Mouse (Mus musculus) neutrophil, adult 5-6 weeks (primary cell): Measurements from ENCODE around the gene Bod1. TPM values are rescaled to one million over a fixed set of nuclear protein-coding genes. Genes with fewer than 3 reads are reported as not detected.

Source experiments
- ATAC-seq: fragments of 151-379, 151-347 bp; 2 replicates; pipeline ENCODE4 v1.8.0; 2017; ENCODE audit warnings: mild to moderate bottlenecking, moderate TSS enrichment; ENCODE audit not compliant: insufficient number of reproducible peaks, poor library complexity, low FRiP score, severe bottlenecking; ENCODE audit errors: extremely low read depth
- total RNA-seq: library from RNA; stranded (forward); fragments of 200-1000 nt; gene quantifications from 2 replicates; pipeline ENCODE4 v1.2.3, GENCODE M21; 2017

The Bod1 gene
- total RNA-seq, 1 experiment from 2014 or later = 17.8 TPM

DNA sequence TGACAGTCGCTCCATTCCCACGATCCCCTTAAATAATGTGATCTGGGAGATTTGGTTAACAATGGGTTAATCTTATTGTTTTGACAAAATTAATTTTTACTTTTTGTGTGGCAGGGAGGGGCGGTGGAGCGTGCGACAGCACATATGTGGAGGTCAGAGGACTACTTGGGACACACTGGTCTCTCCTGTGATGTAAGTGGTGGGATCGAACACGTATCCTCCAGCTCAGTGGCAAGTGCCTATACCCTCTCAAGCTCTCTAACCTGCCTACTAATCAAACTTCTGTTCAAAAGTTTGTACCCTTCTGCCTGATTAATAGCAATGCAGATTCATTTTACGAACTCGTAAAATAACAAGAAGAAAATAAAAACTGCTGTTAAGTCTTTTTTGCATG lies 482 bp upstream of the Bod1 start:
- no peak for ATAC-seq

DNA sequence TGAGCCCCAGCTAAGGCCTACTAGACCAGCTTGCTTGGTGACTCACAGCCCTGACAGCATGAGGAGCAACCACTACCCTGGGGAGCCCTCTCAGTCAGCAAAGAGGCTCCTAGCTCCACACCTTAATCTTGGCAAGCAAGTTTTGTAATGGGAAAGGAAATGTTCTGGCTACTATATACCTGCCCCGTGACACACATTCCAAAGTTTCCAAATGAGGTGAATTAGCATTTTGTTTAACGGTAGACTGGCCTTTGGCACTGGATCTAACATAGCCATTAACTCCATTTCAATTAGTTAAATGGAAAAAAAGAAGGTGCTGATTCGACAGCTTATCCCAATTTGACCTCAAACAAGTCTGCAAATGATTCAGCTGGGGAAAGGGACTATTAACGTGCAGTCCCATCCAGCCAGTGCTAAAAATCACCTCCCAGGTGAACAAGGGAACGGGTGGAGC lies 1.2 kb downstream of the Bod1 start:
- ATAC-seq = no peak

DNA sequence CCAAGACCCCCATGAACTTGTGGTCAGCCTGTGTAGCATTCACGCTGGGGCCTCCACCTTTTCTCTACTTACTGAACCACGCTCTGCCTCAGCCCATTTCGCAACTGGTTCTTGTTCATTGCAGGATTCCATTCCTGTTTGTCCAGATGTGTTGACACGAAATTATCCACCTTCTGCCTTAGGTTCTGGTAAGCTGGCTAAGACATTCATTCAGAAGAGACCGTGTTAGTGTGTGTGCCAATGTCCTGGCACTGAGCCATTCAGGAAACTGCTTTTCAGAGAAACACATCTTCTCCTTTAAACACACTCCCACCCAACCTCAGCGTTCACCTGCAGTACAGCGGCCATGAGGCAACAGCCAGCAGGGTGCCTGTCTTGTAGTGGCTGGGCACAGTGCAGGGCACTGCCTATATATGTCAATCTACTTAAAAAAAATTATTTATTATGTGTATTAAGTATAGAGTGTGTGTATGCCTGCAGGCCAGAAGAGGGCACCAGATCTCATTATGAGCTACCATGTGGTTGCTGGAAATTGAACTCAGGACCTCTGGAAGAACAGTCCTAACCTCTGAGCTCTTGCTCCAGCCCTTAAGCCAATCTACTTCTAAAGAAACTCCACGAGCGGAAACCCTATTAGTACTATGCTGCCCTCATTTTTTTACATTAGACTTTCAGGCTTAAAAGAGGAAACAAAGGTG lies 2.4 kb downstream of the Bod1 start:
- ATAC-seq = no peak

- ATAC-seq = no peak
Measured at GRCm38 (mm10) chr11:31664186-31664585, 7.5 kb downstream of the Bod1 start.

GRCm38 (mm10) chr11:31663501-31663900 lies 8.2 kb downstream of the Bod1 start:
- ATAC-seq = no peak

DNA sequence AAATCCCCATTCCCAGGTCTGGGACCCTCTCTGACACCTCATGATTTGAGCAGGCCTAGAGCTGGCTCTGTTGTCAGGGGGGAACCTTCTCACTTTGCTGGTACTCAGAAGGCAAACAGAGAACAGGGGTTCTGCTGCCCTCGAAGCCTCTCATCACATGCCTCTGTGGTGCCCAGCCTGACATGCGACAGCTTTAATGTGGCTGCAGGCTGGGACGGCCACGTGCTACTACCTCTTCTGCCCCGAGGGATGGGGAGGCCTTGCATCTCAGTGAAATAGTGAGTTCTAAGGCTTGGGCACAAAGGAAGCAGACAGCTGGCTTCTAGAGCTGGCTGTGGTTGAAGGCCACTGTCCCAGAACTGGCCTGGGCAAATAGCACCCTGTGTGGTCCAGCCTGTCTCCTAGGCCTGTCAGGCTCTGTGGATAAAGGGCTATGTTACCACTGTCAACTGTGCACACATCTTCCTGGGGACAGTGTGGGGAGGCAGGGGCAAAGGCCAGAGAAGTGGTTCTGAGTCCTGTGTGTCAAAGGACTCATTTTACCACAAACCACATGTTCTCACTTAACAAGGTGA lies 8.7 kb downstream of the Bod1 start:
- no peak for ATAC-seq

- no peak for ATAC-seq
Measured at GRCm38 (mm10) chr11:31662214-31662613, 9.5 kb downstream of the Bod1 start.

- no peak for ATAC-seq
Measured at GRCm38 (mm10) chr11:31657806-31658175, 13.9 kb downstream of the Bod1 start.

GRCm38 (mm10) chr11:31657168-31657805 lies 14.4 kb downstream of the Bod1 start:
- ATAC-seq = no peak

- no peak for ATAC-seq
Measured at GRCm38 (mm10) chr11:31649507-31649906, 22.2 kb downstream of the Bod1 start.

DNA sequence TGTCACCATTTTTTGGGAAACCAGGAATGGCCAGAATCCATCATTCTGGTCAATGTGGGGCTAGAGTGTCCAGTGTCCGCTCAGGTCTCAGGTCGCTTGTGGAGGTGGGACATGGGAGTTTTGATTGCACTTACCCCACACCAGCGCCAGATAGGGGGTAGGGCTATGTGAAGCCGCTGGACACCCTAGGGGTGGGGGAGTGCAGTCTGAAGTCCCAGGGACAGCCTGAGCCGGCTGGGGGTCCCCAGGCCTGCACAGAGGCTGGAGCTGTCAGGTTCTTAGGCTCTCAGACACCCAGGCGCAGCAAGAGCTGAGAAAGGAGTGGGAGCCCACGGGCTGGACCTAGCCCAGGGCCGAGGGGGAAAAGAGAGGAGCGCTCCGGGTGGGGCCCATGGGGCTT lies 24.4 kb downstream of the Bod1 start:
- ATAC-seq = no peak

- ATAC-seq = no peak
Measured at GRCm38 (mm10) chr11:31646571-31646970, 25.1 kb downstream of the Bod1 start.

GRCm38 (mm10) chr11:31643120-31643519 lies 28.6 kb downstream of the Bod1 start:
- ATAC-seq = no peak

DNA sequence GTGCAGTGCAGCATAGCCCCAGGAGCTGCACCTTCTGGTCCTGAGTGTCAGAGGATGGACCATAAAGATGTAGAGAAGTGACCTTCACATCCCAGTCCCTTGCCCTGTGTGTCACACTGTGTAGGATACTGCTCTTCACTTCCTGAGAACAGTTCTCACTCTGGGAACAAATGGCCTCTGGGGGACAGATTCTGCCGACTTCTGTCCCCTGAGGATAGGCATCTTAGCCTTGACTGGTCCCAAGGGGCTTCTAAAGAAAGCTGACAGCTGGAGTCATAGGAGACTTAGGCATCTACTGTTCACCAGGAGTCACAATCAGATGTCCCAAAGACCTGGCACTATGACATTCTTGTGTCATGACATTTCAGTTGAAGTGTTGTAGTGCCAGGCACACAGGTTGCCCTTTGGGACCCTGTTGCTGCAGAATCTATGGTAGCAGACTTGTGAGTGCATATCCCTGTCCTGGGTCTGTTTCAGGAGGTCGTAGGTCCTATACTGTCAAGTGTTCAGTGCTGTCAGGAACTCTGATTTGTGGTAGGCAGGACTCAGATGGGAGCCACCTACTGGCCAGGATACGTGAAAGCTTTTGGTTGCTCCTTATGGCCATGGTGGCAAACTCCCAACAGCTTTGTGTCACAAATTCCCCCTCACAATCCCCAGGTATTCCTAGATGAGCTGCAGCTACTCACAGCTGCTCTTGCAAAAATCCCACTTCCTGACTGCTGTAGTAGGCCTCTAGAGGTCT lies 30.4 kb downstream of the Bod1 start:
- ATAC-seq = no peak

DNA sequence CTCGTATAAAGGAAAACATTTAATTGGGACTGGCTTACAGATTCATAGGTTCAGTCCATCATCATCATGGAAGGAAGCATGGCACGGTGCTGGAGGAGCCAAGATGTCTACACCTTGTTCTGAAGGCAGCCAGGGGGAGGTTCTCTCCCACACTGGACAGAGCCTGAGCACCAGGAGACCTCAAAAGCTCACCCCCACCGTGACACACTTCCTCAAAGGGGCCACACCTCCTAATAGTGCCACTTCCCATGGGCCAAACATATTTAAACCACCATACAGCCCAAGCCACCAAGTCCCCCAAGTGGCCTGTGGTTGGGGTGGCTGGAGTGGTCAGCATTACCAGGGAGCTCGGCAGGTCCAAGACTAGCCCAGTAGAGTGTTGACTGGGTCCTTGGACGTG lies 31.5 kb downstream of the Bod1 start:
- ATAC-seq = no peak

DNA sequence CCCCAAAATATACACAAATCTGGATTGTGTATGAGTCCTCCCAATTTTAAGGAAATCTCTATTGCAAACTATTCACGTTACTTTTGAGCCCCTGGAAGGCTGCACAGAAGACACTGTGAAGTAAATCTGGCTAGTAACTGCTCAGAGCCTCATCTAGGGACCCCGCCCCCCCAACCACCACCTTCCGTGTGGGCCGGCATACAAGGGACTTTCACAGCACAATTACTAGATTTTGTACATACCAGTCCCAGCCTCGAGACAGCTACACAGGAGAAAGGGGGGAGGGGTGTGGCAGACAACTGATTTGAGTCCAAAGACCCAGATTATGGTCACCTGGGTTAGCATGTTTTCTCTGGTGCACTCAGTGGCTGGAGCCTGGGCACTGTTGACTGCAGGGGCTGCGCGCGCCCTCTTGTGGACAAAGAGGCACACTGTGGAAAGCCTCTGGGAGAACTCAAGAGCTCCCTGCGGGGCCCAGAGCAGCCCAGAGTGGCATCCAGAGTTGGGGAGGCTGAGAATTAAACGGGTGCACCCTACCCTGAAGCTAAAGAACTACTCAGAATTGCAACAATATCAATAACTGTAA lies 33.8 kb downstream of the Bod1 start:
- 0 out of 2 replicates have a peak, but pooled peaks have one; percentile 45 for ATAC-seq

DNA sequence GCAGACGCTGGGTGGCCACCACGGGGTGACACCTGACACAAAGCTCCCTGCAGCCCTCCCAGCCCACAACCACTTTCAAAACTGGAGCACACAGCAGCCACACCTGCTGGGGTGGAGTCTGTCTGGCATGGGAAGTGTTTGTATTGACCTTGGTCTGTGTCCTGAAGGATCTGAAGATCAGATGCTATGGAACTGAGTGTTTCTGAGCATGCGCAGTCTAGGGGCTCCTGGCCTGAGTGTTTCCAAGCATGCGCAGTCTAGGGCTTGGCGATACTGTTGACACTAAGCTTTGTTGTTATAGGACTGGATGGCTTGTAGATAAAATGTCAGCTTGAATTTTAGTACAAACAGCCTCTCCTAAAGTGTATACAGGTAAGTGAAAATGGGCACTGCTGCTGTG lies 43.0 kb downstream of the Bod1 start:
- ATAC-seq = no peak

- no peak for ATAC-seq
Measured at GRCm38 (mm10) chr11:31620796-31621195, 50.9 kb downstream of the Bod1 start.

DNA sequence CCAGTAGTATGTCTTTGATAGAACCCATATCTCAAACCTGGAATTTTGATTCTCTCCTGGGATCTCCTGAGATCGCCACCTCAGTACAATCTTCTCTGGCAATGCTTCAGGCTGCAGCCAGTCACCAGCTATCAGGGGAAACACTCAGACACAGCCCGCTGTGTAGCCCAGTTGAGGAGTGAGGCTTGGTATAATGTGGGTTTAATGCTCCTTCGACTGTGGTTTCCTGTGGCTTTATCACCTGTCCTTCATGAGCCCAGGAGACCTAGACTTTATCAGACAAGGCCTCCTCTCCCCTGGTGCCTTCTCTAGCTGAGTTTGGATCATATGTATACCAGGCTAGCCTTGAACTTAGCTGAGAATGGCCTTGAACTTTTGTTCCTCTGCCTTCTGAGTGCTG lies 53.9 kb downstream of the Bod1 start:
- no peak for ATAC-seq
